Mouse (Mus musculus) neural tube, postnatal 0 days (tissue): ENCODE data around the gene Enah. TPM values are rescaled to one million over a fixed set of nuclear protein-coding genes. Genes with fewer than 3 reads are reported as not detected.

Experiments used
- polyA plus RNA-seq: library from polyadenylated mRNA; unstranded; fragments of >200 nt; fragmentation: Nextera tagmentation; extraction: Ambion mirVana; gene quantifications from 2 replicates; pipeline ENCODE4 v1.2.1, GENCODE M21; 2015

Enah gene
- polyA plus RNA-seq: 24.8 and 28.2 TPM in 2 replicates

GRCm38 (mm10) chr1:182019926-182020801 is at the start of gene Enah:
TSS of gene Enah (minus strand) at chr1:182019990.

Other genes starting within 250 kb of the Enah start
- 18.9 and 19.1 TPM in 2 replicates for gene Lbr, start 176.9 kb downstream of the Enah start, polyA plus RNA-seq
- 165 and 179 TPM in 2 replicates for gene Srp9, start 104.7 kb upstream of the Enah start, polyA plus RNA-seq
- gene Vmn1r1, start 144.5 kb upstream of the Enah start, polyA plus RNA-seq: not detected in 2 replicates